Mouse (Mus musculus) kidney, adult 2 months (tissue): ENCODE measurements around the gene Serpinh1.

Experiments
- CTCF ChIP-seq: fragments of 200-500 bp; conservative IDR thresholded peaks from 2 replicates; pipeline ENCODE4 v1.5.1; 2011; ENCODE audit warnings: low read depth, mild to moderate bottlenecking, control low read depth, low read length, moderate library complexity, mixed read lengths; ENCODE audit not compliant: insufficient read depth, insufficient read length
- POLR2A ChIP-seq: fragments of 200-500 bp; IDR thresholded peaks from one replicate; pipeline ENCODE4 v1.6.1; 2011; ENCODE audit warnings: low read depth, low read length, control low read depth

DNA sequence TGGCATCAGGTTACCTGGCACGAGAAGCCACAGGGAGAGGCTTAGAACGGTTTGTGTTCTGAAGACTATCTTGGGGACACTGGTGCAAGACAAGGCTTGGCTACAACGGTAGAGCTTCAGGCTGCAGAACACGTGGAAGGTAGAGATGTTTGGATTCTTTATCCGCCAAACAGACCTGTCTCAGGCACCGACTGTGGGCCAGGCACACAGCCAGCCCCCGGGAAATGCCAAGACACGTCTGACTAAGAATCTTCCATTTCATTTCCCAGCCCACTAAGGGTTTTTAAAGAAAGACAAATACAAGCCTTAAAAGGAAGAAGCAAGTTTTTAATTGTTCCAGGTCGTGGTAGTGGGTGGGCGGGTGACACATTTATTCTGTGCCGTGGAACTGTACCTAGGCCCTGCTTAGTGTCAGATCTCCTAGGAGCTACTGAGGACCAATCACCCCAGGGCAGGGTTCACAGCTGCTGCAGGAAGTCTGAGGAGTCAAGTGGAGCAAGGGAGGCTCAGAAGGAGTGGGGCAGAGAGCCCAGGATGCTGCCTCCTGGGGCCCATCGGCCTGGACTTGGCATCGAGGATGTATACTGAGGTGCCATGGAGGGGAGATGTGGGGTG lies 40.8 kb upstream of the Serpinh1 start:
- TF ChIP-seq POLR2A = no peak
- no peak for TF ChIP-seq CTCF
